ENCODE assay signal across 23 mouse cellular contexts in genomic region chr15:26888170-26888569, GRCm38 (mm10). TPM values are rescaled to one million over a fixed set of nuclear protein-coding genes. Genes with fewer than 3 reads are reported as not detected.
"Had no signal": no experiment of that assay in that cellular context is flagged by ENCODE, and none has a peak within 500 bp of the region (broad histone marks: within the 10 kb centered on the region; RNA-seq: fewer than 3 reads in every experiment).

No protein-coding gene starts in this region.

- H3K36me3 ChIP-seq: heart, embryonic 13.5 days; heart, embryonic 15.5 days; hindbrain, embryonic 13.5 days; hindbrain, embryonic 15.5 days; kidney, embryonic 15.5 days; limb, embryonic 13.5 days; limb, embryonic 15.5 days; liver, embryonic 12.5 days had no signal

- DNase-seq: gastrocnemius, postnatal 14 days; gastrocnemius, postnatal 36 days; heart, adult 11 months; heart, adult 2 months; heart, postnatal 14 days; heart, postnatal 36 days; kidney, adult 11 months; kidney, adult 2 months; kidney, adult 9 months; kidney, postnatal 14 days; kidney, postnatal 36 days; left cerebral cortex, postnatal 4 days had no signal

- H3K4me2 ChIP-seq: heart, embryonic 11.5 days; heart, embryonic 13.5 days; heart, embryonic 15.5 days; hindbrain, embryonic 13.5 days; hindbrain, embryonic 15.5 days; kidney, embryonic 15.5 days; limb, embryonic 13.5 days; limb, embryonic 15.5 days; liver, embryonic 12.5 days had no signal

- H3K4me3 ChIP-seq: heart, adult 2 months; heart, embryonic 13.5 days; heart, embryonic 15.5 days; hindbrain, embryonic 13.5 days; hindbrain, embryonic 15.5 days; kidney, embryonic 15.5 days; left cerebral cortex, adult 2 months; limb, embryonic 13.5 days; limb, embryonic 15.5 days; liver, embryonic 12.5 days had no signal

- H3K27me3 ChIP-seq: heart, embryonic 13.5 days; heart, embryonic 15.5 days; hindbrain, embryonic 13.5 days; hindbrain, embryonic 15.5 days; kidney, embryonic 15.5 days; limb, embryonic 13.5 days; limb, embryonic 15.5 days had no signal

RNA-seq across cellular contexts. Expression of gene Fbxl7, which starts 7.2 kb away (rescaled TPM):
- total RNA-seq: hematopoietic stem cell, adult 5-6 weeks had no signal
